Mouse (Mus musculus): ENCODE results near the gene Nxn. TPM values are rescaled to one million over a fixed set of nuclear protein-coding genes. Genes with fewer than 3 reads are reported as not detected.

Gene Nxn
- polyA plus RNA-seq, 1 experiment: 24.7 TPM

GRCm38 (mm10) chr11:76374491-76375185 lies 24.3 kb downstream of the Nxn start:
- H3K4me1 ChIP-seq (replicated peaks; ENCODE audit: control insufficient read depth, insufficient read depth, low read length): no peaks in the 10 kb centered on the region
- no peak for DNase-seq
- H3K36me3 ChIP-seq (ENCODE audit: control insufficient read depth, insufficient read depth, low read length): no peaks in the 10 kb centered on the region
- TF ChIP-seq POLR2A (IDR thresholded peaks at IDR 0.05; ENCODE audit: control insufficient read depth, extremely low read depth, insufficient read depth, low read length, poor library complexity) (no peak), CTCF (IDR thresholded peaks at IDR 0.05; ENCODE audit: borderline replicate concordance, control insufficient read depth, extremely low read depth, insufficient read depth, low read length, poor library complexity) (no peak)
- H3K27ac ChIP-seq (ENCODE audit: control insufficient read depth, insufficient read depth, low read length): no peak overlapping the region
- no peak overlapping the region for H3K4me3 ChIP-seq (ENCODE audit: control insufficient read depth, insufficient read depth, low read length)
- H3K27me3 ChIP-seq (ENCODE audit: control insufficient read depth, insufficient read depth, low read length): no peaks in the 10 kb centered on the region
- 86% methylated on average over 17 of the region's 17 CpGs for WGBS

DNA sequence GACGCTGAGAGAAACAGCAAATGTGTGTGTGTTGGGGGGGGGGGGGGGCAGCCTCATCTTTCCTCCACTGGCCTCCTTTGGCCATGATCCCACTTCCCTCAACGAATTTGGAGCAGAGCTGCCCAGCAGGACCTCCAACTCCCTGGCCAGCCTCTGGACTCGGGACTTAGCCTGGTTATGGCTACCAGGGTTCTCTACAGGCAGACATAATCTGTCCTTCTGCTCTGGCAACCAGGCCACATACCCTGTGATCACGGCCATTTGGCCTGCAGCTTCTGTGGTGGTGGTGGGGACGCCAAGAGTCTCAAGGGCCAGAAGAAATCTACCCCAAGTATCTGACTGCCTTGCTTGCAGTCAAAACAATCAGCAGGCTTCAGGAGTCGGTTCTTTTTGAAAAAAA lies 26.4 kb downstream of the Nxn start:
- Histone ChIP-seq H3K27ac (ENCODE audit: control insufficient read depth, insufficient read depth, low read length) (no peak overlapping the region), H3K27me3 (ENCODE audit: control insufficient read depth, insufficient read depth, low read length) (no peaks in the 10 kb centered on the region), H3K4me1 (replicated peaks; ENCODE audit: control insufficient read depth, insufficient read depth, low read length) (no peaks in the 10 kb centered on the region), H3K36me3 (ENCODE audit: control insufficient read depth, insufficient read depth, low read length) (no peaks in the 10 kb centered on the region), H3K4me3 (ENCODE audit: control insufficient read depth, insufficient read depth, low read length) (no peak overlapping the region)
- no peak for TF ChIP-seq CTCF (IDR thresholded peaks at IDR 0.05; ENCODE audit: borderline replicate concordance, control insufficient read depth, extremely low read depth, insufficient read depth, low read length, poor library complexity)
- no peak for TF ChIP-seq POLR2A (IDR thresholded peaks at IDR 0.05; ENCODE audit: control insufficient read depth, extremely low read depth, insufficient read depth, low read length, poor library complexity)
- DNase-seq: no peak
- WGBS: 73% methylated on average over 6 of the region's 6 CpGs

GRCm38 (mm10) chr11:76372120-76372519 lies 26.8 kb downstream of the Nxn start:
- no peaks in the 10 kb centered on the region for H3K4me1 ChIP-seq (replicated peaks; ENCODE audit: control insufficient read depth, insufficient read depth, low read length)
- no peak overlapping the region for H3K27ac ChIP-seq (ENCODE audit: control insufficient read depth, insufficient read depth, low read length)
- WGBS: 92% methylated on average over 2 of the region's 2 CpGs
- no peak for TF ChIP-seq CTCF (IDR thresholded peaks at IDR 0.05; ENCODE audit: borderline replicate concordance, control insufficient read depth, extremely low read depth, insufficient read depth, low read length, poor library complexity)
- TF ChIP-seq POLR2A (IDR thresholded peaks at IDR 0.05; ENCODE audit: control insufficient read depth, extremely low read depth, insufficient read depth, low read length, poor library complexity): no peak
- H3K27me3 ChIP-seq (ENCODE audit: control insufficient read depth, insufficient read depth, low read length): no peaks in the 10 kb centered on the region
- no peaks in the 10 kb centered on the region for H3K36me3 ChIP-seq (ENCODE audit: control insufficient read depth, insufficient read depth, low read length)
- H3K4me3 ChIP-seq (ENCODE audit: control insufficient read depth, insufficient read depth, low read length): no peak overlapping the region
- DNase-seq: no peak

DNA sequence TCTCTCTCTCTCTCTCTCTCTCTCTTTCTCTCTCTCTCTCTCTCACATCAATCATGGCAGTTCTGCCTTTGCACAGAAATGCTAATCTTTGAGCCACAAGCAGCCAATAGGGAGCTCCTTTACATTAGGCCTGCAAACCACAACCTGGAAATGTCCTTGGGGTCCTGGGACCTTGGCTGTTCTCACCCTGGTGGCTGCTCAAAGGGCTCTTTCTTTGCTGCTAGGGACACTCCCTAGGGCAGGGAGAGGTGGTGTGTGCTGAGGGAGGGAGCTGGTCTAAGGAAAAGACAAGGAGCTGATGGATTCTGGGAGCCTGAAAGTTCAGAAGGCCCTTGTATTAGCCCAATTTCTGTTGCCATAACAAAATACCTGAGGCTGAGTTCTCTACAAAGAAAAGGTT lies 28.4 kb downstream of the Nxn start:
- Histone ChIP-seq H3K36me3 (ENCODE audit: control insufficient read depth, insufficient read depth, low read length) (no peaks in the 10 kb centered on the region), H3K27ac (ENCODE audit: control insufficient read depth, insufficient read depth, low read length) (no peak overlapping the region), H3K4me1 (replicated peaks; ENCODE audit: control insufficient read depth, insufficient read depth, low read length) (no peaks in the 10 kb centered on the region), H3K27me3 (ENCODE audit: control insufficient read depth, insufficient read depth, low read length) (no peaks in the 10 kb centered on the region), H3K4me3 (ENCODE audit: control insufficient read depth, insufficient read depth, low read length) (no peak overlapping the region)
- TF ChIP-seq POLR2A (IDR thresholded peaks at IDR 0.05; ENCODE audit: control insufficient read depth, extremely low read depth, insufficient read depth, low read length, poor library complexity) (no peak), CTCF (IDR thresholded peaks at IDR 0.05; ENCODE audit: borderline replicate concordance, control insufficient read depth, extremely low read depth, insufficient read depth, low read length, poor library complexity) (no peak)
- no peak for DNase-seq

DNA sequence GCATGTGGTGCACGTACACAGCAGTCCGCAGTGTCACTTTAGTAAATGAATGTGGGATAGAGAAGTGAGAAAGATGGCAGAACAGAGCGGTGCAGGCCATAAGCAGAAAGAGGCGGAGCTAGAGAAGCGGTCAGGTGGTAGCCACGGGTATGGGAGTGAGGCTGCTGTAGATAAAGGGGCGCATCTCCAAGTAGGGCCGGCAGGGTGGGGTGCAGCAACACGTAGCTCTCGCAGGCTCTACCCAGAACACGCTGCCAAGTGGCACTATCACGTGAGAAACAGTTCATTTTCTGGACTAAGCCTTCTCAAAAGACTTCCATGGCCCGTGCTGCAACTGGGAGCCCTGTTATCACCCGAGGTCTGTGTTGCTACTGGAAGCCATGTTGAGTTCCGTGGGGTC lies 32.2 kb downstream of the Nxn start:
- TF ChIP-seq POLR2A (IDR thresholded peaks at IDR 0.05; ENCODE audit: control insufficient read depth, extremely low read depth, insufficient read depth, low read length, poor library complexity) (no peak), CTCF (IDR thresholded peaks at IDR 0.05; ENCODE audit: borderline replicate concordance, control insufficient read depth, extremely low read depth, insufficient read depth, low read length, poor library complexity) (no peak)
- 95% methylated on average over 15 of the region's 15 CpGs for WGBS
- DNase-seq: no peak

DNA sequence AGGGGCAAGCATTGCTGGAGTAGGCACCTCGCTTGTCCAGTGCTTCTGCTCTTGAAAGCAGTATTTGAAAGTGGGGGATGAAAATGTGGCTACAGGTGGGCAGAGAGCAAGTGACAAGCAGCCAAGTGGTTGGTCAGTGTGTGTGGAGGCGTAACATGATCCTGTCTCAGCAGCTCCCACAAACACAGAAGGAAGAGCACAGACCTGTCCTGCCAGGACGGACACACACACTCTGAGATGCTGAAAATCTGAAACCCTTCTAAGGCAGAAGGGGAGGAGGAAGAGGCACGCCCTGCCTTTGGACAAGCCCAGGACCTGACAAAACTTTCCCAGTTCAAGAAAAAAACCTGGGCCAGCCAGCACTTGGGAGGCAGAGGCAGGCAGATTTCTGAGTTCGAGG lies 34.9 kb downstream of the Nxn start:
- DNase-seq: no peak
- Histone ChIP-seq H3K27me3 (ENCODE audit: control insufficient read depth, insufficient read depth, low read length) (no peaks in the 10 kb centered on the region), H3K4me3 (ENCODE audit: control insufficient read depth, insufficient read depth, low read length) (no peak overlapping the region), H3K36me3 (ENCODE audit: control insufficient read depth, insufficient read depth, low read length) (no peaks in the 10 kb centered on the region), H3K27ac (ENCODE audit: control insufficient read depth, insufficient read depth, low read length) (no peak overlapping the region), H3K4me1 (replicated peaks; ENCODE audit: control insufficient read depth, insufficient read depth, low read length) (no peaks in the 10 kb centered on the region)
- TF ChIP-seq POLR2A (IDR thresholded peaks at IDR 0.05; ENCODE audit: control insufficient read depth, extremely low read depth, insufficient read depth, low read length, poor library complexity) (no peak), CTCF (IDR thresholded peaks at IDR 0.05; ENCODE audit: borderline replicate concordance, control insufficient read depth, extremely low read depth, insufficient read depth, low read length, poor library complexity) (no peak)
- WGBS: 94% methylated on average over 5 of the region's 5 CpGs

More for the DNA sequence above, 32.2 kb downstream of the Nxn start:
- Histone ChIP-seq H3K27me3 (ENCODE audit: control insufficient read depth, insufficient read depth, low read length) (no peaks in the 10 kb centered on the region), H3K4me1 (replicated peaks; ENCODE audit: control insufficient read depth, insufficient read depth, low read length) (no peaks in the 10 kb centered on the region), H3K27ac (ENCODE audit: control insufficient read depth, insufficient read depth, low read length) (no peak overlapping the region), H3K4me3 (ENCODE audit: control insufficient read depth, insufficient read depth, low read length) (no peak overlapping the region), H3K36me3 (ENCODE audit: control insufficient read depth, insufficient read depth, low read length) (no peaks in the 10 kb centered on the region)

DNA sequence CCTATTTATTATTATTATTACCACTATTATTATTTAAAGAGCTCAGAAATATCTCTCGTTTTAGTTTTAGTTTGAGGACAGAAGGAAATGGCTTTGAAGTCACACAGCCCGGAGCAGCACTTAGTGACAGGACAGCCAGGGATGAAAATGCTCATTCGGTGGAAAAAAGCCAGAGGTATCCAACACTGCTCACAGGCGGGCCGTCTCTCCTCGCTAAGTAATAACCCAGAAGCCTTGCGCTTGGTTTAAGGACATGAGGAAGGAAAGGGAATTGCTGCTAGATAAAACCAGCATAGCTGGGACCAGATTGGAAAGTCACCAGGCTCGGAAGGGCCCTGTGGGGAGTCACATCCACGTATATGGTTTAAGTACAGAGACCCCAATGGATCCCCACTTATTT lies 35.3 kb downstream of the Nxn start:
- Histone ChIP-seq H3K4me3 (ENCODE audit: control insufficient read depth, insufficient read depth, low read length) (no peak overlapping the region), H3K4me1 (replicated peaks; ENCODE audit: control insufficient read depth, insufficient read depth, low read length) (no peaks in the 10 kb centered on the region), H3K36me3 (ENCODE audit: control insufficient read depth, insufficient read depth, low read length) (no peaks in the 10 kb centered on the region), H3K27ac (ENCODE audit: control insufficient read depth, insufficient read depth, low read length) (no peak overlapping the region), H3K27me3 (ENCODE audit: control insufficient read depth, insufficient read depth, low read length) (no peaks in the 10 kb centered on the region)
- 92% methylated on average over 9 of the region's 9 CpGs for WGBS
- TF ChIP-seq CTCF (IDR thresholded peaks at IDR 0.05; ENCODE audit: borderline replicate concordance, control insufficient read depth, extremely low read depth, insufficient read depth, low read length, poor library complexity): no peak
- no peak for TF ChIP-seq POLR2A (IDR thresholded peaks at IDR 0.05; ENCODE audit: control insufficient read depth, extremely low read depth, insufficient read depth, low read length, poor library complexity)
- DNase-seq: no peak

Data from thymus, adult 2 months (tissue).